Mouse (Mus musculus): Measurements from ENCODE around the gene Rimbp2.

Rimbp2 gene

GRCm38 (mm10) chr5:128845033-128845432, 108.3 kb downstream of the Rimbp2 start:
- peak; percentile 76 for DNase-seq (ENCODE audit: low read depth, low spot score)

- no peak for DNase-seq (ENCODE audit: low read depth, low spot score)
Observed at GRCm38 (mm10) chr5:128843982-128844381, 109.3 kb downstream of the Rimbp2 start.

DNA sequence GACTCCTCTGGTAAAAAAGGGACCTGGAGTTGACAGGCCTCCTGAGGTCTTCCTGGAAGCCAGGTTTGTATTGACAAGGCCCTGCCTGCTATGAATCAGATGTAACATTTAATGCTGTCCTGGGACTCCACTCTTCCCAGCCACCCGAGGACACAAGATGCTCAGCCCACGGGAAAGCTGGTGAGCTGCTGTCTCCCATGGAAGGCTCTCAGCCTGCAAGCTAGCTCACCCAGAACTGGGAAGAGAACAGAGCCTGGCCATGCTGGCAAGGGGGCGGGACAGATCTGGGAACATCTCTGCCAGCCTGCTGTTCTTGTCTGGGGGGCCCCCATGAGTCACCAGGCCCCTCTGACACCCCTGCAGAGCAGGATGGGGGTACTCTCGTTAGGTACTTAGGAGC, 111.7 kb downstream of the Rimbp2 start:
- DNase-seq (ENCODE audit: low read depth, low spot score), result peak; percentile 93

GRCm38 (mm10) chr5:128837045-128837444, 116.2 kb downstream of the Rimbp2 start:
- DNase-seq (ENCODE audit: low read depth, low spot score), result peak; percentile 68

GRCm38 (mm10) chr5:128834126-128834525, 119.2 kb downstream of the Rimbp2 start:
- peak; percentile 75 for DNase-seq (ENCODE audit: low read depth, low spot score)

GRCm38 (mm10) chr5:128822843-128823242, 130.4 kb downstream of the Rimbp2 start:
- DNase-seq (ENCODE audit: low read depth, low spot score), result peak; percentile 82

DNA sequence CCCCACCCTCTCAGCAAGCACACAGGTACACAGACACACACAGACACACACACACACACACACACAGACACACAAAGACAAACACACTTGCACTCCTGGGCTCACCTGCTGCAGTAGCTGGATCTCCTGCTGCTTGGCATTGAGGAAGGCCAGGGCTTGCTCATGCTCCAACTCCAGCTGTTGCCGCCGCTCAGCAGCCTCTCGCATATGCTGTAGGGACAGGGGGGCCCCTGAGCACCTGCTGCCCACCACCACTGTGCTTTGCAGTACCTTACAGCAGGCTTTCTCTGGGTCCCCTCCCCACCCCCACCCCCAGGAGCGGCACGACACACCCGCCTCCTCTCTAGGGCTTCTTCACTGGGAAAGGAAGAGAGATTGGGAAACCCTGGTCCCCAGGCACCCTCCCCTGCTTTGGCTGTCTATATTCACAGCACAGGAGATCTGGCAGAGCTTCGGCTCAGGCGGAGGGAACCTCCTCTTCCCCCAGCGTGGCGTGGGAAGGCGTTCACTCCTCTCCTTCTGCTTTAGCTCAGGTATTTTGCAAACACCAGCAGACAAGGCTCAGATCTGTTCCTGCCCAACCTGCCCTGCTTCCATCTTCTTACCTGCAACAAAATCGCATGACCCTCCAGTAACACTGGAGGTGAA, 133.5 kb downstream of the Rimbp2 start:
- DNase-seq (ENCODE audit: low read depth, low spot score), result peak; percentile 91

DNA sequence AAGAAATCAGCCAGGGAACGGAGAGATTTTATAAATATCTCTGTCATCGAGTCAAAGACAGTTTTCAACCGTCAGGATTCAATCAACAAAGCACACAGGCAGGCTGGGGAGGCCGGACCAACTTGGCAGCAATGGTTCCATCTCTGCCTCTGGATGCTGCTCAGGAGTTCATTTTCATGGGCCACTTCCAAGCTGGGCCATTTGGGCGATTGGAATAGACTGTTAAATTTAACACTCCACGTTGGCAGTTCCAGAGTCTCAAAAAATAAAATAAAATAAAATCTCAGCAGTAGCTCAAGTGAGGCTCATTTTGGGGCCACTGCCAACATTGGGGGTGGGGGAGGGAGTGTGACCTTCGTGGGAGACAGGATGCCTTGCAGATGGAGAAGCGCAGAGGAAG, 137.7 kb downstream of the Rimbp2 start:
- DNase-seq (ENCODE audit: low read depth, low spot score), result peak; percentile 69

- peak; percentile 50 for DNase-seq (ENCODE audit: low read depth, low spot score)
Observed at GRCm38 (mm10) chr5:128815078-128815477, 138.2 kb downstream of the Rimbp2 start.

- DNase-seq (ENCODE audit: low read depth, low spot score), result no peak
Observed at GRCm38 (mm10) chr5:128813121-128813520, 140.2 kb downstream of the Rimbp2 start.

DNA sequence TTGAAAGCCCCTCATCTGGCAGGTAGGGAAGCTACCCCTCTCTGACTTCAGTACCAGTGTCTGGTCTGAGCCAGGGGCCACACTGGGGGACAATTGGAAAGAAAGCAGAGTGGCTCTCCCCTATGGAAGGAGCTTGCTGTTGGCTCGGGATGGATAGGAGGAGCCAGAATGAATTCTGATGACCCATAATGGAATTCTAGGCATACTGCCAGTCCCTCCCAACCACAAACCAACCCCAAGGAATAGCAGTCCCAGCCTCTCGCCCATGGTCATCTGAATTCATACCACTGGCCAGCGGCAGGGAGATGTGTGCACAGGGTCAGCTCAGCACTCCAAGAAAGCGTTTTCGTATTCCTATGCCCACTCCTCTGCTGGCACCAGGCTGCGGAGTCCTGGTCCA, 141.9 kb downstream of the Rimbp2 start:
- no peak for DNase-seq (ENCODE audit: low read depth, low spot score)

DNA sequence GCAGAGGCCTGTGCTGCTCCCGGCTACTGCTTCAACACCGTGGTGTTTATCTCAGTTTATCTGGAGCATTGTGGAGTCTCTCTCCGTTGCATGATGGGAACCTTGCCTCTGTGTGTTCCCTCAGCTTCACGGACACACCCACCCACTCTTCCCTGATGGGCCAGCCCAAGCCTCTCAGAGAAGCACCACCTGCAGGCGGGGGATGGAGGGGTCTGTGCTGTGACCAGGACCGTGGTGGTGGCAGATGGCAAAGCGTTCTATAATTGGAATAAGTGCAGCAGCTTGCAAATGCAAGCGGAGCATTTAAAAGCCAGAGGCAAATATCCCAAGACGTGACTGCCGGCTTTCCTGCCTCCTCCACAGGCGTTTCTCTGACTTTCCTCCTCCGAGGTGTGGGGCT, 143.3 kb downstream of the Rimbp2 start:
- peak; percentile 94 for DNase-seq (ENCODE audit: low read depth, low spot score)

DNA sequence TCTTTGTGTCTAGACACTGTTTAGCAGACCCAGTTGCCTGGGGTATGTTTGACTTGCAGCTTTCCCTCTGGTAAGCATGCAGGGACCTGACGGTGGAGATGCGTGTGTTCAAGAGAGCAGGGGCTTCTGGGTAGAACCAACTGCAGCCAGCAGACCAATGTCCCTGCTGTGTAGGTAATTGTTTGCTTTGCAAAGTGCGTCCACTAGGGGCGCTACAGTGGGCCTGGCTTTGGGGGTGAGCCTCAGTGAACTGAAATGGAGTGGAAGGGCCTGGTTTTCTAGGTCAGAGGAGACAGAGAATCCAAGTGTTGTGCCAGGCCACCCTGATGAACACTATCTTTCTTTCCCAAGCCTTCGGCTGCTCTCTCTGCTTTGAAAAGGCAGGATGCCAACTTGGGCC, 143.9 kb downstream of the Rimbp2 start:
- no peak for DNase-seq (ENCODE audit: low read depth, low spot score)

GRCm38 (mm10) chr5:128808547-128809182, 144.6 kb downstream of the Rimbp2 start:
- peak; percentile 53 for DNase-seq (ENCODE audit: low read depth, low spot score)

DNA sequence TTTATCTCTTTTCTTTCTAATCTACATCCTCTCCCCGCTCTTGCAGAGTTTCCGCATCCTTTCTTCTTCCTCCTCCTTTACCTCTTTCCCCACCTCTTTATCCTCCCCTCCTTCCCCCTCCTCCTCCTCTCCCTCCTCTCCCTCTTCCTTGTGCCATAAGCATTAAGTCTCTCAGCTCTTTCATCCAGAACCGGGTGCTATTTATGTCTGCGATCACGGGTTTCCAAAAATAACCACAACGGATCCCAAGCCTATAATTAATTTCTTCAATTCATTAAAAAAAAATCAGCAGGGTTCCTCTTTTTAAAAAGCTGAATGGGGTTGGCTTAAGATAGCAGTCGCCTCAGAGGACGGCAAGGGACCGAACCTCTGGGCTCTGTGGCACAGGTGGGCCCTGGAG, 145.9 kb downstream of the Rimbp2 start:
- peak; percentile 62 for DNase-seq (ENCODE audit: low read depth, low spot score)

GRCm38 (mm10) chr5:128806296-128806998, 146.8 kb downstream of the Rimbp2 start:
- peak; percentile 89 for DNase-seq (ENCODE audit: low read depth, low spot score)

GRCm38 (mm10) chr5:128805092-128805491, 148.2 kb downstream of the Rimbp2 start:
- DNase-seq (ENCODE audit: low read depth, low spot score), result no peak

- DNase-seq (ENCODE audit: low read depth, low spot score), result peak; percentile 68
Observed at GRCm38 (mm10) chr5:128800592-128800991, 152.7 kb downstream of the Rimbp2 start.

DNA sequence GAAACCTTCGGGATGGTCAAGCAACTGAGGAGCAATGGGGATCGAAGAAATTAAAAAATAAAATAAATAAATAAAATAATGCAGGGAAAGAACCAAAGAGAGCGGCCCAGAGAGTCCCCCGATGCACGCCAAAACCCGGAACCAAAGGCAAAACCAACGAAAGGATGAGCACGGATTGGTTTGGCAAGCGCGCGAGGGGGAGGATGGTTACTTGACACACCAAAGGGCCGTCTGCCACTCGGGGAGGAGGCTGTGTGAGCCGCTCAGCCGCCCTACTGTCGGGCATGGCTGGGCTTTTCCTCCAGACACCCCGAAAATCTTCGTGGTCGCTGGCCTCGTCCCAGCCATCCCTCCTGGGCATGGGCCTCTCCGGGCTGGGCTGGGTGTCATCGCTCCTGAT, 171.7 kb downstream of the Rimbp2 start:
- no peak for DNase-seq (ENCODE audit: low read depth, low spot score)

DNA sequence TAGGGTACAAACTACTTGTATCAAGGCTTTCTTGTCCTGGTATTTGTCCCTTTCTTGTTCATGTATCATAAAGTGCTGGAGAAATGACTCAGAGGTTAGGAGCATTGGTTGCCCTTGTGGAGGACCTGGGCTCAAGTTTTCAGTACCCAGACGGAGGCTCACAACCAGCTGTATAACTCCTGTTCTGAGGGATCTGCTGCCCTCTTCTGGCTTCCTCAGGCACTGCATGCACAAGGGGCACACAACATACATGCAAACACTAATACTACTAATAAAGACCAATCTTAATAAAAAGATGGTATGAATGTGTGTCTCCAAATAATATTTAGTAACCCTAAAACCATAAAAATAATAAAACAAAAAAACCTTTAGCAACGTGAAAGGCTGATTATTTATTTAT, 176.9 kb downstream of the Rimbp2 start:
- no peak for DNase-seq (ENCODE audit: low read depth, low spot score)

GRCm38 (mm10) chr5:128769026-128769631, 184.2 kb downstream of the Rimbp2 start:
- no peak for DNase-seq (ENCODE audit: low read depth, low spot score)

DNA sequence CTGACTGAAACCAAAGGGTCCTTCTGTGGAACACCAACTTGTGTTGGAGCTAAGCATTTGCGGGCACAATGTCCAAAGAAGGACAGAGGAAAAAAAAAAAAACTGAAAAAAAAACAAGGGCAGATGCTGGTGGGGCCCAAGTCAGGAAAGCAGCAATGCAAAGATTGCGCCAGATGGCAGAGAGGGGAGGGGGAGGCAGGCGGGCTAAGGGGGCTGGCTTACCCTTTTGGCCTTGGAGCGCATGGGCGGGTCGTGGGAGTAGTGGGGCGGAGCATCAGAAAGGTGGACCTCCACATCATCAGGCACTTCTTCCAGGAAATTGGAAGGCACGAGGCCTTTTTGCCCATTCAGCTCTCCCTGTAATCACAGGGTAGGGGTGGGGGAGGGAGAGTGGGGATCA, 192.2 kb downstream of the Rimbp2 start:
- no peak for DNase-seq (ENCODE audit: low read depth, low spot score)
